Mouse (Mus musculus) lung, postnatal 4 days (tissue): ENCODE results near the gene Olfr1278.
"Not testable (repeated sequence)": the region's sequence is repeated elsewhere in the genome, so short reads cannot be mapped to it uniquely, and the experiment has no call there.

ENCODE experiments used
- DNase-seq, 2 experiments: peaks; one replicate each; pipeline ENCODE4 v3.0.0; 2021

Olfr1278 gene

DNA sequence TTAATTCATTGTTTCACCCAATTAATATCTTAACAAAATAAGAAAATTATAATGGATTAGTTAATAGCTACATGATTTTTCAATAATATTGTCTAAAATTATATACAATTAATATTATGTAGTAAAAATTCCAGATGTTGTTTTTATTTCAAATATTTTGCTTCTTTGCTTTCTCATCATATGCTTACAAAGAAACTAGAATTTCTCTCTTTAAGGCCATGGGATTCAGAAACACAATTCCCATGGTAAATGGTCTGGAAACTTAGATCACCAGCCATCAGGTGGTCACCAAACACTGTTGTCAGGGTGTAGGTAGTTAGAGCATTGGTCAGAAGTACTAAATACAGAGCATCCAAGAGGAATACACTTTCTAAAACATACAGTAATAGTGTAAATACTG lies at the start of gene Olfr1278:
Olfr1278 (plus strand) TSS at position 301 of the 400 bp plus-strand sequence.
- DNase-seq, result no peak

DNA sequence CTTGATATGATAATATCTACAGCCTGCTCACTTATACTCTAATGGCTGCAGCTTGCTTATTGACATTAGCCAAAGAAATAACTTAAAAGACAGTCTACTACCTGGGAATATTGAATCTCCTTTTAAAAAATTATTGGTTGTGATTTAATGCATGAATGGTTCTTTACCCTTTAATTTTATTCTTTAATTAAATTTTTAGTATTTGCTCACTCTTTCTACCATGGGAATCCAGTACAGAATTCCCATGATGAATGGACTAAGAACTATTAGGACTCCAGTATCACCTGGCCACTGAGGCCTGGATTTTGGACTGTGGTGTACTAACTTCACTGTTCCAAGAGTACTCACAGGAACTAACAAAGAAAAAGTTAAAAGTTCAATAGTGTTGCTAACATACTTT lies 35.7 kb upstream of the Olfr1278 start, which contains the start of gene Olfr1276:
Olfr1276 (plus strand) TSS at position 301 of the 400 bp plus-strand sequence.
- DNase-seq, result no peak

DNA sequence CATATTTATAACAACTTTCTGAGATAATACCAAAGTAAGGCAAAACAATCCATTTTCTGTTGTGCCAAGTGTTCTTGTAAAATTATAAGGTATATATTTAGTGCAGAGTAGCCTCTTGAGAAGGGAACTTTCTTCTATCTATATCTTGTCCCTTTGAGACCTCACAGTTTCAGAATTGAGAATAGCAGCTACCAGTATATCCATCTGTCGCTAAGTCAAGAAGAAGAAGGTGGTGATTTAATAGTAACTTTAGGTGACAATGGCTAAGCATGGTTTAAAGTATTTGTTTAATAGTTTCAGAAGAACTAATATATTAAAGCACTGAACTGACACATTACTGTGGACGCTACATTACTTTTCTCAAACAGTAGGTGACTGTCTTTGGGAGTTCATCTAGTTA lies 15.9 kb upstream of the Olfr1278 start, which contains the start of gene Olfr1277:
Olfr1277 (minus strand) TSS at position 101 of the 400 bp plus-strand sequence.
- no peak for DNase-seq

DNA sequence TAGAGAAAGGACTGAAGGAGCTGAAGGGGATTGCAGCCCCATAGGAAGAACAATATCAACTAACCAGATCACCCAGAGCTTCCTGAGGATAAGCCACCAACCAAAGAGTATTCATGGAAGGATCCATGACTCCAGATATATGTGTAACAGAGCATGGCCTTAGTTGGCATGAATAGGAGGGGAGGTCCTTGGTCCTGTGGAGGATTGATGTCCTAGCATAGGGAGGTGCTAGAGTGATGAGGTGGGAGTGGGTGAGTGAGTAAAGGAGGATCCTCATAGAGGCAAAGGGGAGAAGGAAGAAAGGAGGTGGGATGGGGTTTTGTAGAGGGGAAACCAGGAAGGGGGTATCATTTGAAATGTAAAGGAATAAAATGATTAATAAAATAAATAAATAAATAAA lies 8.6 kb downstream of the Olfr1278 start:
- DNase-seq, result no peak

DNA sequence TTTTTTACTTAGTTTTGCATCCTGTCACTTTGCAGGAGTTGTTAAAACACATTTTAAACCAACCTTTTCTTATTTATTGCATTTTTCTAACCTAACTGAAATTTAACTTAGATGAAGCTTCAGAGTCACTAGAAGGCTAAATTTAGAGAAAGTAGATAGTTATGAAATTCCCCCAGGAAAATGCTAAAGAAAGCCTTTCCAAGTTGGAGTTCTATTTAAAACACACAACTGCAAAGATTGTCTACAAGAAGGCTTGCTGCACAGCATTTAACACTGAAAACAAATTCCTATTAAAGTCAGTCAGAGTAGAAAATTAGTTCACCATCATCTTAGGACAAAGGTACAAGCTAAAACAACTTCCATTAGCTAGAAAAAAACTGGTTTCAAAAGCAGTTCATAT lies 10.4 kb downstream of the Olfr1278 start, which contains the start of gene Olfr1279:
Olfr1279 (plus strand) TSS at position 262 of the 400 bp plus-strand sequence.
- no peak for DNase-seq

DNA sequence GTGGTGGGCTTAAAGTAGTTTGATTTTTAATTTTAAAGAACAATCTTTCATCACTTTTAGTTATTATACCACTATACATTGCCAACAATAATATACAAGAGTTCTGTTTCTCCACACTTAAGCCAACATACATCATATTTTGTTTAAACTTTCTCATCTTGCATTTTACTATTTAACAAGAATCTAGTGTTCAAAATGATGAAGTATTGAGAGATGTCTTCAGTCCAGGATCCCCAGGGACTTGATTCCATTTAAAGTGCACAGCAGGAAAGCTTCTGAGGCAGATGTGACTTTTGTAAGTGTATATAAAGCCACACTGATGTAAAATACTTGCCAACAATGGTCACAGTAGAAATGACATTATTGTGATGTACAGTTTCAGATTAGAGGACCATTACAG lies 23.8 kb downstream of the Olfr1278 start, which contains the start of gene Olfr1280:
Olfr1280 (plus strand) TSS at position 301 of the 400 bp plus-strand sequence.
- DNase-seq, result no peak

DNA sequence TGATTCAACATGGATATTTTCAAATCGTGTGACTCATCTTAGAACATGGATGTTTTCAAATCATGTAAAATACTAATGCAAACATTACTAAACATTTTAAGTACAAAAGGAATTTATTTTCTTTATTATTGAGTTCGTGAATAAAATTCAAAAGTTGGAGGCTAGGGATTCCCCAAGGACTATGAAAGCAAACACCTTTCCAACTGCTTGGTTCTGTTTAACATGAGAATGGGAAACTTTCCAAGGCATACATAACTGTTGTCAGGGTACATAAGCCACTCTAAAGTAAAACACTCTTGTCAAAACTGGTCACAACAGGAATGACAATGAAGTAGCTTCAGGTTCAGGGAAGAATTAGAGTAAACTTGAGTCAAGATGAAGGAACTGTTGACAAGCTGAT lies 36.3 kb downstream of the Olfr1278 start, which contains the start of gene Olfr1281:
Olfr1281 (plus strand) TSS at position 301 of the 400 bp plus-strand sequence.
- no peak for DNase-seq

DNA sequence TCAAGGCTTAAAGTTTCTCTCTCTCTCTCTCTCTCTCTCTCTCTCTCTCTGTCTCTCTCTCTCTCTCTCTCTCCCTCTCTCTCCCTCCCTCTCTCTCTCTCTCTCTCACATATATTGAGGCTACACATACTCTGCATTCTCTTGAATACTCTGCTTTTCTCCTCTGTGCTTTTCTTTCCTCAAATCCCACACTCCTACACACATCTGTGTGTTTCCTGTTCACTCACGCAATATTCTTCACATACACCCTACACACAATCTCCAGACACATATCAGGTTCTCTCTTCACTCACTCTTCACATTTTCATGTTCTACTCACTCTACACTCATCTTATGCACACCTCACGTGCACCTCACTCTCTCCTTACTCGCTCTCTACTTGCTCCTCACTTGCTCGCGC lies 43.8 kb downstream of the Olfr1278 start:
- not testable (repeated sequence) for DNase-seq

DNA sequence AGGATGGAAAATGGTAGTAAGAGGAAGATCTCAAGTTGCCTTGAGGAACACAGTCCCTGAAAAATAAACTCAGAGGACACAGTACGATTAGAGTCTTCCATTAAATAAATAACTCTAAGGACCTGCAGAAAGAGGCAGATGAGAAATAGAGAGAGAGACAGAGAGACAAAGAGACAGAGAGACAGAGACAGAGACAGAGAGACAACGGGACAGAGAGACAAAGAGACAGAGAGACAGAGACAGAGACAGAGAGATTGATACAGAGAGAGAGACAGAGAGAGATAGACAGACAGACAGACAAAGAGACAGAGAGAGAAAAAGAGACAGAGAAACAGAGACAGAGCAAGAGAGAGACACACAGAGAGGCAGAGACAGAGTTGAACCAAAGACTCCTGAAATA lies 46.0 kb downstream of the Olfr1278 start, which contains the start of gene Olfr1282:
Olfr1282 (minus strand) TSS at position 101 of the 400 bp plus-strand sequence.
- no peak for DNase-seq
